Mouse (Mus musculus): ENCODE results near the gene Prkcb. TPM values are rescaled to one million over a fixed set of nuclear protein-coding genes. Genes with fewer than 3 reads are reported as not detected.

The Prkcb gene
- polyA plus RNA-seq, 1 experiment from 2014 or later, result 4.8 TPM

- Histone ChIP-seq H3K36me3 (ENCODE audit: insufficient read depth, low read length) (no peaks in the 10 kb centered on the region), H3K27me3 (ENCODE audit: insufficient read depth, low read length) (peaks cover 41% of the 10 kb centered on the region), H3K9me3 (ENCODE audit: low read length) (no peaks in the 10 kb centered on the region), H3K4me1 (ENCODE audit: insufficient read depth, low read length) (peaks cover 17% of the 10 kb centered on the region), H3K4me3 (ENCODE audit: low read length) (peak overlapping the region; percentile 61), H3K9ac (replicated peaks; ENCODE audit: low read length) (peak overlapping the region; percentile 48; the same call in 1 of the 2 replicates), H3K4me2 (replicated peaks; ENCODE audit: low read depth, low read length) (peak overlapping the region; percentile 97), H3K27ac (ENCODE audit: low read length) (no peak overlapping the region)
- under 1% methylated on average over 55 of the region's 66 CpGs for WGBS
- peak; percentile 62 for ATAC-seq (ENCODE audit: low FRiP score, low TSS enrichment)
Measured at GRCm38 (mm10) chr7:122289243-122290111, 926 bp downstream of the Prkcb start.

GRCm38 (mm10) chr7:122290165-122290564, 1.6 kb downstream of the Prkcb start:
- no peaks in the 10 kb centered on the region for H3K36me3 ChIP-seq (ENCODE audit: insufficient read depth, low read length)
- no peaks in the 10 kb centered on the region for H3K9me3 ChIP-seq (ENCODE audit: low read length)
- WGBS, result 9% methylated on average over 12 of the region's 12 CpGs
- ATAC-seq (ENCODE audit: low FRiP score, low TSS enrichment), result no peak
- H3K27ac ChIP-seq (ENCODE audit: low read length), result no peak overlapping the region
- H3K27me3 ChIP-seq (ENCODE audit: insufficient read depth, low read length), result peaks cover 41% of the 10 kb centered on the region
- H3K9ac ChIP-seq (replicated peaks; ENCODE audit: low read length), result no peak overlapping the region
- peak overlapping the region; percentile 61 for H3K4me3 ChIP-seq (ENCODE audit: low read length)
- H3K4me1 ChIP-seq (ENCODE audit: insufficient read depth, low read length), result peaks cover 17% of the 10 kb centered on the region
- peak overlapping the region; percentile 97 for H3K4me2 ChIP-seq (replicated peaks; ENCODE audit: low read depth, low read length)

GRCm38 (mm10) chr7:122290771-122291170, 2.2 kb downstream of the Prkcb start:
- no peak for ATAC-seq (ENCODE audit: low FRiP score, low TSS enrichment)
- 64% methylated on average over 3 of the region's 3 CpGs for WGBS

GRCm38 (mm10) chr7:122292151-122292550, 3.6 kb downstream of the Prkcb start:
- peaks cover 17% of the 10 kb centered on the region for H3K4me1 ChIP-seq (ENCODE audit: insufficient read depth, low read length)
- H3K9ac ChIP-seq (replicated peaks; ENCODE audit: low read length), result no peak overlapping the region
- ATAC-seq (ENCODE audit: low FRiP score, low TSS enrichment), result no peak
- H3K4me3 ChIP-seq (ENCODE audit: low read length), result no peak overlapping the region
- no peaks in the 10 kb centered on the region for H3K9me3 ChIP-seq (ENCODE audit: low read length)
- no peak overlapping the region for H3K4me2 ChIP-seq (replicated peaks; ENCODE audit: low read depth, low read length)
- WGBS, result 64% methylated on average over 7 of the region's 7 CpGs
- H3K36me3 ChIP-seq (ENCODE audit: insufficient read depth, low read length), result no peaks in the 10 kb centered on the region
- H3K27ac ChIP-seq (ENCODE audit: low read length), result no peak overlapping the region
- H3K27me3 ChIP-seq (ENCODE audit: insufficient read depth, low read length), result peaks cover 41% of the 10 kb centered on the region

More at GRCm38 (mm10) chr7:122290771-122291170, 2.2 kb downstream of the Prkcb start:
- H3K4me2 ChIP-seq (replicated peaks; ENCODE audit: low read depth, low read length), result no peak overlapping the region
- no peak overlapping the region for H3K9ac ChIP-seq (replicated peaks; ENCODE audit: low read length)
- H3K27me3 ChIP-seq (ENCODE audit: insufficient read depth, low read length), result peaks cover 41% of the 10 kb centered on the region
- H3K4me1 ChIP-seq (ENCODE audit: insufficient read depth, low read length), result peaks cover 17% of the 10 kb centered on the region
- H3K27ac ChIP-seq (ENCODE audit: low read length), result no peak overlapping the region
- no peaks in the 10 kb centered on the region for H3K36me3 ChIP-seq (ENCODE audit: insufficient read depth, low read length)
- no peak overlapping the region for H3K4me3 ChIP-seq (ENCODE audit: low read length)
- H3K9me3 ChIP-seq (ENCODE audit: low read length), result no peaks in the 10 kb centered on the region

DNA sequence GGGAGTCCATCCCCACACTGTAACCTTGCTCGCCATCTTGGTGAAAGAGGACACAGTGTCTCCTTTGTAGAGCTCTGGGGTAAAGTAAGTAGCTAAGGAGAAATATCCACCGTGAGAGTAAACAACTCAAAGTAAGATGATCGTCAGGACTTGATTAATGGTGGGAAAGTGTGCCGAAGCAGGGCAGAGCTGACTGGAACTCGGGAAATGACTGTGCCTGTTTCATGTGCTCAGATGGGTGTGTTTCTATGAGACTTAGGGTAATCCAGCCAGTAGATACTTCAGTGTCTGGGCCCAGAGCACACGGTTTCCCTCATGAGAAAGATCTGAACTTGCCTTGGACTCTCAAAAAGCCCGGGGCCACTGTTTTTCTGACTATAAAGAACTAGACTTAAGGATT, 5.6 kb downstream of the Prkcb start:
- WGBS, result 51% methylated on average over 7 of the region's 7 CpGs
- no peak overlapping the region for H3K27ac ChIP-seq (ENCODE audit: low read length)
- no peaks in the 10 kb centered on the region for H3K36me3 ChIP-seq (ENCODE audit: insufficient read depth, low read length)
- H3K4me3 ChIP-seq (ENCODE audit: low read length), result no peak overlapping the region
- H3K27me3 ChIP-seq (ENCODE audit: insufficient read depth, low read length), result peaks cover 26% of the 10 kb centered on the region
- peaks cover 12% of the 10 kb centered on the region for H3K4me1 ChIP-seq (ENCODE audit: insufficient read depth, low read length)
- no peak overlapping the region for H3K4me2 ChIP-seq (replicated peaks; ENCODE audit: low read depth, low read length)
- no peaks in the 10 kb centered on the region for H3K9me3 ChIP-seq (ENCODE audit: low read length)
- H3K9ac ChIP-seq (replicated peaks; ENCODE audit: low read length), result no peak overlapping the region
- ATAC-seq (ENCODE audit: low FRiP score, low TSS enrichment), result no peak

DNA sequence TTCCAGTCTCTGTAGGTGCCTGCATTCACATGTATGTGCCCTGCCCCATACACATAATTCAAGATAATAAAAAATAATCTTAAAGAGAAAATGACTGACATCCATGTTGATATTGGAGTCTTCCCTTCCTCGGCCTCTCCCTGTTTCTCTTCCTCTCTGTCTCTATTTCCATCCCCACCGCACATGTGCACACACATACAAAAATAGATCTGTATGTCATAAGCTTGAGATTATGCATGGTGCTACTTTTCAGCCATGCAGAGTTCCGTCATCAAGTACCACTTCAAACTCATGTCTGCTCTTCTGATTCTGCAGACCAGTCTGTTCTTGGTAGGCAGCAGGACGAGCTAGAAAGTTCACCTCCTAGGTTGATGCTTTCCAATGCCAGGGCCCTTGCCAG, 6.8 kb downstream of the Prkcb start:
- H3K9ac ChIP-seq (replicated peaks; ENCODE audit: low read length), result no peak overlapping the region
- no peak for ATAC-seq (ENCODE audit: low FRiP score, low TSS enrichment)
- H3K4me3 ChIP-seq (ENCODE audit: low read length), result no peak overlapping the region
- H3K4me1 ChIP-seq (ENCODE audit: insufficient read depth, low read length), result no peaks in the 10 kb centered on the region
- H3K36me3 ChIP-seq (ENCODE audit: insufficient read depth, low read length), result no peaks in the 10 kb centered on the region
- peaks cover 14% of the 10 kb centered on the region for H3K27me3 ChIP-seq (ENCODE audit: insufficient read depth, low read length)
- WGBS, result 93% methylated on average over 4 of the region's 4 CpGs
- H3K4me2 ChIP-seq (replicated peaks; ENCODE audit: low read depth, low read length), result no peak overlapping the region
- no peak overlapping the region for H3K27ac ChIP-seq (ENCODE audit: low read length)
- H3K9me3 ChIP-seq (ENCODE audit: low read length), result no peaks in the 10 kb centered on the region

DNA sequence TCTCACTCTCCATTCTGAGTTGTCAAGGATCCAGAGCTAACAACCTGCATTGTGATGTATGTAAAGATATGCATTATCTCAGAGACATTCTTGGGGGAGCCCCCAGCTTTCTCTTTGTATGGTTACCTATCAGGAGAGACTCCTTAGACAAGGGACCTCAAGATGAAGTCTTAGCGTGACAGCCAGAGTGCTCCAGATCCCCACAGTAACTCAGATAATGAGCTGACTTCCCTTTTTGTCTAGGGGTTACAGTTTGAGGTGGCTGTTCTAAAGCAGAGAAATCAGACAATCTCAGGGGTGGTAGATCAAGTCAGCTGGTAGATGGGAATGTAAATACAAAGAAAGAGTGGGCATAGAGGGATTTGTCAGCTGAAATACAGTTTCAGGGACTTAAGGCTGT, 7.8 kb downstream of the Prkcb start:
- Histone ChIP-seq H3K4me2 (replicated peaks; ENCODE audit: low read depth, low read length) (no peak overlapping the region), H3K9ac (replicated peaks; ENCODE audit: low read length) (no peak overlapping the region), H3K9me3 (ENCODE audit: low read length) (peaks cover 2% of the 10 kb centered on the region; the same call in 1 of the 2 replicates), H3K27me3 (ENCODE audit: insufficient read depth, low read length) (peaks cover 6% of the 10 kb centered on the region; the same call in 1 of the 2 replicates), H3K27ac (ENCODE audit: low read length) (no peak overlapping the region), H3K4me3 (ENCODE audit: low read length) (no peak overlapping the region), H3K36me3 (ENCODE audit: insufficient read depth, low read length) (no peaks in the 10 kb centered on the region), H3K4me1 (ENCODE audit: insufficient read depth, low read length) (no peaks in the 10 kb centered on the region)
- ATAC-seq (ENCODE audit: low FRiP score, low TSS enrichment), result no peak
- WGBS, result 84% methylated on average over 1 of the region's 1 CpGs

DNA sequence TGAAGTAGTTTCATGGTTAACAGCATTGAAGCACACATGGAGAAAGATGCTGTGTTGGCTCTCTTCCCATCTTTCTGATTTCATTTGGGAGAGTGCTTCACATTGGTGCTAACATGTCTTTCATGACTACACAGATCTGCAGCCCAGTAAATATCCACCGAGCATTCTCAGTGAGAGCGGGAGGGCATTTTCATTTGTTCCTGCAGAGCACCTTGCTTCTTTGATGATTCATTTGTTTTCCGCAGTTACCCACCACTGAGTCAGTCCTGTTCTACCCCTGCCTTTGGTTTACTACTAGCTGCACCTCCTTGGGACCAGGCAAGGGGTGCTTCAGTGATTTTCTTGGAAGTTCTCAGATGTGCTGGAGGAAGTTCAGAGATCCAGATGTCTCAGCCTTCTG, 8.3 kb downstream of the Prkcb start:
- Histone ChIP-seq H3K4me1 (ENCODE audit: insufficient read depth, low read length) (no peaks in the 10 kb centered on the region), H3K9me3 (ENCODE audit: low read length) (peaks cover 3% of the 10 kb centered on the region; the same call in 1 of the 2 replicates), H3K27ac (ENCODE audit: low read length) (no peak overlapping the region), H3K27me3 (ENCODE audit: insufficient read depth, low read length) (peaks cover 3% of the 10 kb centered on the region; the same call in 1 of the 2 replicates), H3K36me3 (ENCODE audit: insufficient read depth, low read length) (no peaks in the 10 kb centered on the region), H3K9ac (replicated peaks; ENCODE audit: low read length) (no peak overlapping the region), H3K4me3 (ENCODE audit: low read length) (no peak overlapping the region), H3K4me2 (replicated peaks; ENCODE audit: low read depth, low read length) (no peak overlapping the region)
- WGBS, result 84% methylated on average over 3 of the region's 3 CpGs
- no peak for ATAC-seq (ENCODE audit: low FRiP score, low TSS enrichment)

- H3K4me3 ChIP-seq (ENCODE audit: low read length), result no peak overlapping the region
- H3K4me1 ChIP-seq (ENCODE audit: insufficient read depth, low read length), result no peaks in the 10 kb centered on the region
- H3K4me2 ChIP-seq (replicated peaks; ENCODE audit: low read depth, low read length), result no peak overlapping the region
- no peak overlapping the region for H3K9ac ChIP-seq (replicated peaks; ENCODE audit: low read length)
- WGBS, result 38% methylated on average over 3 of the region's 3 CpGs
- H3K27ac ChIP-seq (ENCODE audit: low read length), result no peak overlapping the region
- H3K27me3 ChIP-seq (ENCODE audit: insufficient read depth, low read length), result no peaks in the 10 kb centered on the region
- no peaks in the 10 kb centered on the region for H3K36me3 ChIP-seq (ENCODE audit: insufficient read depth, low read length)
- peaks cover 3% of the 10 kb centered on the region; the same call in 1 of the 2 replicates for H3K9me3 ChIP-seq (ENCODE audit: low read length)
- 0 out of 2 replicates have a peak, but pooled peaks have one; percentile 19 for ATAC-seq (ENCODE audit: low FRiP score, low TSS enrichment)
Measured at GRCm38 (mm10) chr7:122297627-122298026, 9.1 kb downstream of the Prkcb start.

- no peak overlapping the region for H3K27ac ChIP-seq (ENCODE audit: low read length)
- no peak overlapping the region for H3K4me3 ChIP-seq (ENCODE audit: low read length)
- 94% methylated on average over 2 of the region's 2 CpGs for WGBS
- ATAC-seq (ENCODE audit: low FRiP score, low TSS enrichment), result no peak
- H3K27me3 ChIP-seq (ENCODE audit: insufficient read depth, low read length), result no peaks in the 10 kb centered on the region
- no peaks in the 10 kb centered on the region for H3K4me1 ChIP-seq (ENCODE audit: insufficient read depth, low read length)
- no peak overlapping the region for H3K9ac ChIP-seq (replicated peaks; ENCODE audit: low read length)
- H3K9me3 ChIP-seq (ENCODE audit: low read length), result peaks cover 3% of the 10 kb centered on the region; the same call in 1 of the 2 replicates
- H3K4me2 ChIP-seq (replicated peaks; ENCODE audit: low read depth, low read length), result no peak overlapping the region
- H3K36me3 ChIP-seq (ENCODE audit: insufficient read depth, low read length), result no peaks in the 10 kb centered on the region
Measured at GRCm38 (mm10) chr7:122298715-122299114, 10.2 kb downstream of the Prkcb start.

Measured in kidney, embryonic 16.5 days (tissue).